Mouse (Mus musculus): Measurements from ENCODE around the gene Atp11b.

The Atp11b gene

GRCm38 (mm10) chr3:35753825-35754767 lies at the start of gene Atp11b:
Gene Atp11b (plus strand): TSS chr3:35754106.
- peak; percentile 41 to 50 for DNase-seq (ENCODE audit: low spot score in 2 of 2)

GRCm38 (mm10) chr3:35704328-35704613 lies 49.6 kb upstream of the Atp11b start:
- DNase-seq (ENCODE audit: low spot score in 2 of 2): no peak

GRCm38 (mm10) chr3:35719531-35720205 lies 34.2 kb upstream of the Atp11b start:
- DNase-seq (ENCODE audit: low spot score in 2 of 2): no peak

GRCm38 (mm10) chr3:35720801-35721200 lies 33.1 kb upstream of the Atp11b start:
- DNase-seq (ENCODE audit: low spot score in 2 of 2): no peak

- DNase-seq (ENCODE audit: low spot score in 2 of 2): no peak
These were observed 32.0 kb upstream of the Atp11b start for GRCm38 (mm10) chr3:35721818-35722446.

GRCm38 (mm10) chr3:35722811-35723210 lies 31.1 kb upstream of the Atp11b start:
- no peak for DNase-seq (ENCODE audit: low spot score in 2 of 2)

DNA sequence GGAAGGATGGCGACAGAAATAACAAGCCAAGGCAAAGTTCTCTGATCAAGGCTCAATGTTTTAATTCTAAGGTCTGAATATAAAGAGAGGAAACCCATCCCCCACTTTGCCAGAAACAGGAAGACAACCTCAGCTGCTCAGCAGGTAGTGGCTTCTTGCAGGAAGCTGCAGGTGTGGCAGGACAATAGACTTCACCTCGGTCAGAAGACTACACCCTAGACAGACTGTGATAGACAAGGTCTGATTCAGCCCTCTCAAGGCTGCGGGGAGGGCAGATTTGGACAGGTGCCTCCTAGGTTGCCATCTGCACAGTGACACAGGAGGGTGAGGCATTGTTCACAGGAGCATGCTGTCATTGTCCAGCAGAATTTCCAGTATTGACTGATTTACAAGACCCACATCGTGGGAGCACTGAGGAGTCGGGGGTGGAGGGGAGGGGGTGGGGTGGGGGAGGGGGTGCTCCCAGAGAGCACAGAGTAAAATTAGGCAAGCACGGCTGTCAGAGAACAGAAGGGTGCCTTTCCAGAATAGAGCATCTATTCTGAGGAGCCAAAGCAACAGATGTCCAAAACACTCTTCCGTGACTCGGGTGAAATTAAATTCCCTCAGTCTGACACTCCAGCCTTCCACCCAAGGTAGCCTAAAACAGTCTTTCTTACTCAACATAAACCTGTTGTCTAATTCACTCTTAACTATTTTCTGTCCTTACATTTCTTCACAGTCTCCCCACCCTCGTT lies 30.2 kb upstream of the Atp11b start:
- DNase-seq (ENCODE audit: low spot score in 2 of 2): peak in 1 of 2 experiments; percentile 5

DNA sequence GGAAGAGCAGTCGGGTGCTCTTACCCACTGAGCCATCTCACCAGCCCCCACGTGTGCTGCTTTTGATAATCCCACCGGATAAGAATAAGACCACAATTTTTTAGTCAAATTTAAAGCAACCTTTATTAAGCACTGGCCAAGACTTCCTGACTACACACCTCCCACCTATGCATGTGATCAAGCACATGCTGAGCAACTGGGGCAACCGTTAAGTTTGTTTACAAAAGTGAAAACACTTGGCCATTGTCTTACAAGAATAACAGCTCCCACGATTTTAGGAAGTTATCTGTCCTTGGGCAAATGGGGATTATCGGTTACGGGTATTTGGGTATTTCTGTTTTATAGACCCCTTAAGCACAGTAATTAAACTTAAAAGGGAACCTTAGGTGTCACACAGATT lies 28.8 kb upstream of the Atp11b start:
- DNase-seq (ENCODE audit: low spot score in 2 of 2): no peak

- DNase-seq (ENCODE audit: low spot score in 2 of 2): no peak
These were observed 27.0 kb upstream of the Atp11b start for GRCm38 (mm10) chr3:35726936-35727335.

GRCm38 (mm10) chr3:35729490-35729889 lies 24.4 kb upstream of the Atp11b start:
- no peak for DNase-seq (ENCODE audit: low spot score in 2 of 2)

DNA sequence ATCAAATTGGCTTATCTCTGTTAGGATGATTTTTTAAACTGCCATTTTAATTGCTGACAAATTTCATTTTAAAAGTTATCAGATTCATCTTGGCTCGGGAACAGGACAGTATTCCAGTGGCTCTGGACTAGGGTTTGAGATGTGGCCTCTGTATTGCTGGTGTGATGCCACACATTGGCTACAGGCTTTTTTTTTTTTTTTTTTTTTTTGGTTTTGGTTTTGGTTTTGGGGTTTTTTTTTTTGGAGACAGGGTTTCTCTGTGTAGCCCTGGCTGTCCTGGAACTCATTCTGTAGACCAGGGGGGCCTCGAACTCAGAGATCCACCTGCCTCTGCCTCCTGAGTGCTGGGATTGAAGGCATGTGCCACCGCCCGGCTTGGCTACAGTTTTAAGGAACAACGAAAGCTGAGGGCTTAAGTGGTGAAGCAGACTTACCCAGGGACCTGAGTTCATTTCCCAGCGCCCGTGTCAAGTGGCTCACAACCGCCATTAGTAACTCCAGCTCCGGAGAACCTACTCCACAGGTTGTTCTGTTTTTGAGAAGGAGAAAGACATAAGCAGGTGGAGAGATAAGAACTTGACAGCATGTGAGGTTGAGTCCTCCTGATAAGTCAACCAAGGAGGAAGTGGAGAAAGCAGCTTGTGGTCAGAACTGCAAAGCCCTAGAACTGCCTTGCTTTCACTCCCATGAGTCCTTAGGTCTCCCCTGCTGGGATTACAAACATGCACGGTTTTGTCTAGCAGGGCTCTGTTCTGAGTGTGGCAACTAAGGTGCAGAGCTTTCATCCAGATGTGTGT lies 21.7 kb upstream of the Atp11b start:
- DNase-seq (ENCODE audit: low spot score in 2 of 2): no peak

- DNase-seq (ENCODE audit: low spot score in 2 of 2): no peak
These were observed 21.1 kb upstream of the Atp11b start for GRCm38 (mm10) chr3:35732778-35733147.

- DNase-seq (ENCODE audit: low spot score in 2 of 2): no peak
These were observed 19.4 kb upstream of the Atp11b start for GRCm38 (mm10) chr3:35734509-35734908.

DNA sequence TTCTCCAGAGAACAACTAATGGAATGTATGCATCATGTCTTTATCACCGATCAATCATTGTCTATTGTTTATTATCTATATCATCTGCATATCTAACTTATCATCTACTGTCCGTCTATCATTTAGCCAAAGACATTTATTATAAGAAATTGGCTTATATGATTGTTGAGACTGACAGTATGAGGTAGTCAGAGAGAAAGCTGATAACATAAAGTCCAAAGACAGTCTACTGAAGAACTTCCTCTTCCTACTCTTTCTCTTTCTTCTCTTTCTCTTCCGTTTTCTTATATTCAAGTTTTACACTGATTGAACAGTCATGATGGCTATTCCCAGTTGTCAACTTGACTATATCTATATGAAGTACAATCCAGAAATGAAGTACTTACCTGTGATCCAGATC lies 15.8 kb upstream of the Atp11b start:
- DNase-seq (ENCODE audit: low spot score in 2 of 2): no peak

DNA sequence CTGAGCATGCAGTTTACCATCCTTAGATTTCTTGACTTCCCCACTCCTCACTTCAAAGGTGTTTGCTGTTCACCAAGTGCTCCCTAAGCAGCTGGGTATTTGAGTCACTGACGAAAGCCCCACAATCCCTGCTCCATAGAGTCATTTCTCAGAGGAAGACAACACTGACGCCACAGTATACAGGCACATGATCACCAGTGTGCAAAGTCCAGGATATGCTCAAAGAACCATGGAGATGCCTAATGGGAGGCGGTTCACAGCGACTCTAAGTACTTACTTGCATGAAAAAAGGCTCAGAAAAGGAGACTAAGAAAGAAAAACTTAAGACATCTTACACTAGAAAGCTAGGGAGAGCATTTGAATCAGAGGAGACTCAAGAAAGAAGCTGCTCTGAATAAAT lies 8.9 kb upstream of the Atp11b start:
- DNase-seq (ENCODE audit: low spot score in 2 of 2): no peak

- DNase-seq (ENCODE audit: low spot score in 2 of 2): no peak
These were observed 7.0 kb upstream of the Atp11b start for GRCm38 (mm10) chr3:35746840-35747456.

- no peak for DNase-seq (ENCODE audit: low spot score in 2 of 2)
These were observed 3.6 kb upstream of the Atp11b start for GRCm38 (mm10) chr3:35750286-35750685.

GRCm38 (mm10) chr3:35751724-35752123 lies 2.2 kb upstream of the Atp11b start:
- no peak for DNase-seq (ENCODE audit: low spot score in 2 of 2)

DNA sequence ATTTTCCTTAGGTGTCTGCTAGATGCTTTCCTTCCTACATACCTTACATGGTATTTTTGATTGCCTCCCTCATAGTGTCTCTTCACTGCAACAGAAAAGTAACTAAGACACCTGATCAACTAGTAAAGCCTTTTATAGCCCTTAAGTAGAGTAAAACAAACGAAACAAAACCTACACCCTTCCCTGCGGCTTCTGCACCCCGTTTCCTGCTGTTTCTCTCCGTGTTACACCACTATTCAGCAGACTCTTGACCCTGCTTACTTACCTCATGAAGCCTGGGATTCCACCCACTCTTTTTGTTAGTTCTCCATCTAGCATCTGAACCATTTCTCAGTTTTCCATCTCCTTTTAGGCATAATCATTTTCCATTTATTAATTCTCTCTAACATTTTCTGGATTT lies 8.8 kb downstream of the Atp11b start:
- no peak for DNase-seq (ENCODE audit: low spot score in 2 of 2)

GRCm38 (mm10) chr3:35764637-35765617 lies 11.0 kb downstream of the Atp11b start:
- no peak for DNase-seq (ENCODE audit: low spot score in 2 of 2)
